Mouse (Mus musculus) testis, adult 2 months (tissue): ENCODE measurements around the gene Gm42372. TPM values are rescaled to one million over a fixed set of nuclear protein-coding genes. Genes with fewer than 3 reads are reported as not detected.

ENCODE experiments used
- H3K27ac ChIP-seq: fragments of 200-500 bp; 2 replicates; pipeline ENCODE4 v1.5.1; 2012; ENCODE audit warnings: low read depth, low read length; ENCODE audit not compliant: control insufficient read depth, insufficient read depth
- H3K27me3 ChIP-seq: fragments of 200-500 bp; 2 replicates; pipeline ENCODE4 v1.6.1; 2012; ENCODE audit warnings: mild to moderate bottlenecking, low read length, moderate library complexity; ENCODE audit not compliant: control insufficient read depth, insufficient read depth
- H3K36me3 ChIP-seq: fragments of 200-500 bp; 2 replicates; pipeline ENCODE4 v1.6.1; 2012; ENCODE audit warnings: mild to moderate bottlenecking, low read length; ENCODE audit not compliant: control insufficient read depth, insufficient read depth
- H3K4me1 ChIP-seq: fragments of 200-500 bp; 2 replicates; pipeline ENCODE4 v1.6.1; 2012; ENCODE audit warnings: low read length; ENCODE audit not compliant: control insufficient read depth, insufficient read depth
- H3K4me3 ChIP-seq: fragments of 200-500 bp; 2 replicates; pipeline ENCODE4 v1.5.1; 2012; ENCODE audit warnings: low read depth, mild to moderate bottlenecking, low read length, moderate library complexity, mixed read lengths; ENCODE audit not compliant: control insufficient read depth
- CTCF ChIP-seq: fragments of 200-500 bp; IDR thresholded peaks from 2 replicates; pipeline ENCODE4 v1.5.1; 2012; ENCODE audit warnings: low read depth, mild to moderate bottlenecking, inconsistent platforms, low read length, moderate library complexity; ENCODE audit not compliant: control insufficient read depth, insufficient read depth, insufficient replicate concordance
- POLR2A ChIP-seq: fragments of 200-500 bp; IDR thresholded peaks from 2 replicates; pipeline ENCODE4 v1.6.1; 2012; ENCODE audit warnings: low read depth, mild to moderate bottlenecking, inconsistent platforms, low read length, moderate library complexity; ENCODE audit not compliant: control insufficient read depth
- polyA plus RNA-seq: library from polyadenylated mRNA; depleted of rRNA; stranded (reverse); fragments of >200 nt; gene quantifications from 2 replicates; pipeline ENCODE4 v1.2.3, GENCODE M21; 2012; rRNA removed

The Gm42372 gene
- polyA plus RNA-seq, 1 experiment, result 2.4 TPM

- Histone ChIP-seq H3K4me3 (peak within 1 kb of the TSS; percentile 94), H3K4me1 (peaks cover 18% of the 10 kb centered on the region), H3K36me3 (no peaks in the 10 kb centered on the region; the same call in 1 of the 2 replicates), H3K27ac (peak within 1 kb of the TSS; percentile 92), H3K27me3 (no peaks in the 10 kb centered on the region)
- TF ChIP-seq POLR2A, result peak; percentile 46
- TF ChIP-seq CTCF, result no peak
These were observed 44.9 kb downstream of the Gm42372 start, which contains the start of gene Ppp5c for GRCm38 (mm10) chr7:17027588-17028343. Ppp5c (minus strand) TSS chr7:17027924.

DNA sequence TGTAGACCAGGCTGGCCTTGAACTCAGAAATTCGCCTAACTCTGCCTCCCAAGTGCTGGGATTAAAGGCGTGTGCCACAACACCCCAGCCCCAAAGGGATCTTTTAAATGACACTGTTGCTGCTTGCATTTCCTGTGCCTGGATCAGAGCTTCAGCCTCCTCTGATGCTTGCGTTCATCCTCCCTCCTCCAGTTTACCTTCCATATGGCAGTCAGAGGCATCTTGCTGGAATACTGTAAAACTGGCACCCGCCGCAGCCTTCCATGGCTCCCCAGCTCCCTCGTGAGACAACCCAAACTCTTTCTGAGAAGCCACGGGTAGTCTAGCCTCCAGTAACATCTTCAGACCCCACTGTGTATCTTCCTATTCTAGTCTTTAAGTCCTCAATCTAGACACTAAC lies 46.0 kb downstream of the Gm42372 start:
- Histone ChIP-seq H3K36me3 (no peaks in the 10 kb centered on the region; the same call in 1 of the 2 replicates), H3K4me3 (no peak overlapping the region), H3K27ac (no peak overlapping the region), H3K27me3 (no peaks in the 10 kb centered on the region), H3K4me1 (peaks cover 18% of the 10 kb centered on the region)
- TF ChIP-seq CTCF (no peak), POLR2A (no peak)

DNA sequence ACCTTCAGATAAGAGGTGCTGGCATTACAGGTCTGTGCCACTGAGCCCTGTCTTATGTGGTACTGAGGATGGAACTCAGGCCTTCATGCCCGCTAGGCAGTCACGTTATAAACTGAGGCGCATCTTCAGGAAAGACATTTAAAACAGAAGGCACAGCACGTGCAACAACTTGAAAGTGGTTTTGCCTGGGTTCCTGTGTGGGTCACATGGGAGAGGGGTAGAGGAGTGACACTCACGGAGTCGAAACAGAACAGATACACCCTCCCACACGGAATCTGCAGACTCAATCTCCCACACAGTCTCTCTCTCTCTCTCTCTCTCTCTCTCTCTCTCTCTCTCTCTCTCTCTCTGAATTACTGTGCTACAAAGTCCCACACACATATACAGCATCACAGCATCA lies 47.4 kb downstream of the Gm42372 start:
- H3K27me3 ChIP-seq, result no peaks in the 10 kb centered on the region
- H3K27ac ChIP-seq, result no peak overlapping the region
- no peaks in the 10 kb centered on the region for H3K36me3 ChIP-seq
- TF ChIP-seq CTCF (no peak), POLR2A (no peak)
- no peak overlapping the region for H3K4me3 ChIP-seq
- H3K4me1 ChIP-seq, result peaks cover 15% of the 10 kb centered on the region

Other genes starting within 250 kb of the Gm42372 start
- 240 and 279 TPM in 2 replicates for gene Ap2s1, start 244.7 kb upstream of the Gm42372 start, polyA plus RNA-seq
- gene Slc1a5, start 201.7 kb upstream of the Gm42372 start, polyA plus RNA-seq, result 15.2 and 17.8 TPM in 2 replicates
- 130 and 147 TPM in 2 replicates for gene Strn4, start 167.2 kb upstream of the Gm42372 start, polyA plus RNA-seq
- 3.4 and 3.6 TPM in 2 replicates for gene Fkrp, start 166.4 kb upstream of the Gm42372 start, polyA plus RNA-seq
- 2.8 and 4.5 TPM in 2 replicates for gene Prkd2, start 140.2 kb upstream of the Gm42372 start, polyA plus RNA-seq
- gene Dact3, start 107.8 kb upstream of the Gm42372 start, polyA plus RNA-seq, result 30.7 and 31.2 TPM in 2 replicates
- gene Gng8, start 91.3 kb upstream of the Gm42372 start, polyA plus RNA-seq, result 9.5 and 10.3 TPM in 2 replicates
- 0.20 and 0.26 TPM in 2 replicates for gene Ptgir, start 76.6 kb upstream of the Gm42372 start, polyA plus RNA-seq
- gene Calm3, start 59.0 kb upstream of the Gm42372 start, polyA plus RNA-seq, result 433 and 509 TPM in 2 replicates
- gene Pnmal2, start 38.4 kb upstream of the Gm42372 start, polyA plus RNA-seq, result 34.2 and 41.6 TPM in 2 replicates
- 7.6 and 7.8 TPM in 2 replicates for gene Pnmal1, start 23.4 kb upstream of the Gm42372 start, polyA plus RNA-seq
- gene Ccdc8, start 9.6 kb downstream of the Gm42372 start, polyA plus RNA-seq, result 1.6 TPM in 2 replicates
- gene Ppp5c, start 44.8 kb downstream of the Gm42372 start, polyA plus RNA-seq, result 80.7 and 84.7 TPM in 2 replicates
- 4.4 and 6.9 TPM in 2 replicates for gene Hif3a, start 79.3 kb downstream of the Gm42372 start, polyA plus RNA-seq
- gene Psg16, start 91.0 kb downstream of the Gm42372 start, polyA plus RNA-seq, result 0.16 and 0.19 TPM in 2 replicates
- gene Ceacam3, start 167.2 kb downstream of the Gm42372 start, polyA plus RNA-seq, result 0.20 and 0.41 TPM in 2 replicates
- 0.19 TPM in 1 of 2 replicates, not detected in the other for gene Psg29, start 220.4 kb downstream of the Gm42372 start, polyA plus RNA-seq